Mouse (Mus musculus) intestine, embryonic 14.5 days (tissue): ENCODE data around the gene Dnah2. TPM values are rescaled to one million over a fixed set of nuclear protein-coding genes. Genes with fewer than 3 reads are reported as not detected.
A peak's percentile ranks its signal among the peaks of the same experiment; 100 is the strongest.

Experiments
- ATAC-seq: fragments of 200-750 bp; cut with Nextera tagmentation; replicated peaks from 2 replicates; pipeline ENCODE4 v1.8.0; 2017; ENCODE audit warnings: low read depth, moderate number of reproducible peaks, moderate TSS enrichment, moderate library complexity; ENCODE audit not compliant: low FRiP score, low TSS enrichment
- DNase-seq: peaks from one replicate; pipeline ENCODE4 v3.0.0-alpha.2; 2018; ENCODE audit warnings: low spot score
- H3K27ac ChIP-seq: fragments of 300-500 bp; sonication (generic); 2 replicates; pipeline ENCODE4 v1.5.1; 2014; ENCODE audit warnings: low read depth, mild to moderate bottlenecking, control low read depth
- H3K27me3 ChIP-seq: fragments of 300-500 bp; sonication (generic); replicated peaks from 2 replicates; pipeline ENCODE4 v1.6.1; 2014; ENCODE audit warnings: low read length, control low read depth; ENCODE audit not compliant: control insufficient read depth, insufficient read depth
- H3K36me3 ChIP-seq: fragments of 300-500 bp; sonication (generic); 2 replicates; pipeline ENCODE4 v1.6.1; 2014; ENCODE audit warnings: low read length, control low read depth; ENCODE audit not compliant: control insufficient read depth, insufficient read depth
- H3K4me1 ChIP-seq: fragments of 300-500 bp; sonication (generic); replicated peaks from 2 replicates; pipeline ENCODE4 v1.6.1; 2014; ENCODE audit warnings: low read length, control low read depth, mixed read lengths; ENCODE audit not compliant: control insufficient read depth, insufficient read depth
- H3K4me2 ChIP-seq: fragments of 300-500 bp; sonication (generic); 2 replicates; pipeline ENCODE4 v1.6.1; 2014; ENCODE audit warnings: low read length
- H3K4me3 ChIP-seq: fragments of 300-500 bp; sonication (generic); 2 replicates; pipeline ENCODE4 v1.5.1; 2014; ENCODE audit warnings: low read depth, low read length, control low read depth, mixed read lengths
- H3K9ac ChIP-seq: fragments of 300-500 bp; sonication (generic); 2 replicates; pipeline ENCODE4 v1.6.1; 2014; ENCODE audit warnings: mild to moderate bottlenecking, low read length
- H3K9me3 ChIP-seq: fragments of 300-500 bp; sonication (generic); 2 replicates; pipeline ENCODE4 v1.6.1; 2016; ENCODE audit warnings: low read length, control low read depth; ENCODE audit not compliant: control insufficient read depth
- WGBS: fragments of 180-500 bp; shearing (Covaris S2); extraction: QIAGEN DNeasy Blood & Tissue Kit; methylation state at CpG from one replicate; pipeline ENCODE4 v1.1.7; 2014; 5-methylcytosine and 5-hydroxymethylcytosine counted together
- polyA plus RNA-seq: library from polyadenylated mRNA; unstranded; fragments of >200 nt; fragmentation: Nextera tagmentation; extraction: Ambion mirVana; gene quantifications from 2 replicates; pipeline ENCODE4 v1.2.1, GENCODE M21; 2014

Gene Dnah2
- polyA plus RNA-seq, 1 experiment from 2014 or later: 1.9 TPM

DNA sequence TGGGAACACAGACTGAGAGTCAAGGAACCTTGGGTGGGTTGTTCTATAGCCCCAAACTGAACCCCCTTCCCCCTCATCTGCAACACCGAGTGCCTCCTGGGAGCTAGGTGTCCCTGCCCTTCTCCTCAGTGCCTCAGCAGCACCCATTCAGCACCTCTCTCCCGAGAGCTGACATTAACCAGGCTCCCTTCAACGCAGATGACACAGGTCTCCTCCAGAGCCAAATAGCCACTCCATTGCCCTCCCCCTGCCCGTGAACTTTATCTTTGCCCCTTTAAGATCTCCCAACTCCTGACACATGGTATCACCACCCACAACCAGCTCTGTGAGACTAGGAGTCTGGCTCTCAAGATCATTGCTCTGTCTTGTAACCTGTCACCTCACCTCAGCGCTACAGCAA lies 10.3 kb upstream of the Dnah2 start:
- Histone ChIP-seq H3K9me3 (no peaks in the 10 kb centered on the region), H3K4me1 (peaks cover 19% of the 10 kb centered on the region), H3K9ac (peak overlapping the region; percentile 70), H3K4me3 (peak overlapping the region; percentile 64), H3K27me3 (no peaks in the 10 kb centered on the region; the same call in 1 of the 2 replicates), H3K27ac (no peak overlapping the region), H3K4me2 (peak overlapping the region; percentile 98), H3K36me3 (peaks cover 22% of the 10 kb centered on the region)
- WGBS: 10% methylated on average over 5 of the region's 5 CpGs
- DNase-seq: no peak
- ATAC-seq: no peak

DNA sequence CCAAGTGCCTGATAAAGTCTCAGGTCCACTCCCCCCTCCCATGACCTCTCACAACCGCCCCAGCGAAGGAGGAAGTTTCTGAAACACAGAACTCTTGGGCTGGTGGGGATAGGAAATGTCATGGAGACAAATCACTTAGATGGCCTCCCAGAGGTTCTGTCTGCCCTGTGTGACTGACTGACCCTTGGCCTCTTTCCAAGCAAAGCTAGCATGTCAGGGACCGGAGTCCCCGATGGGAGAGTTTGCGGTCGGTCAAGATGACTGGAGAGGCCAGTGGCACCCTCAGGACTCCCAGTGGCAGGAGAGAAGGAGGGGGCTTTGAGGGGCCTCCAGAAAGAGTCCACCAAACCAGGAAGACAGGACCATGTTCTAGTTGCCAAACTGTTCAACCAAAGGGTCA lies 9.8 kb upstream of the Dnah2 start:
- Histone ChIP-seq H3K9me3 (no peaks in the 10 kb centered on the region), H3K4me3 (peak overlapping the region; percentile 64; the same call in 1 of the 2 replicates), H3K27me3 (no peaks in the 10 kb centered on the region; the same call in 1 of the 2 replicates), H3K36me3 (peaks cover 22% of the 10 kb centered on the region), H3K4me2 (peak overlapping the region; percentile 98), H3K9ac (no peak overlapping the region), H3K4me1 (peaks cover 19% of the 10 kb centered on the region), H3K27ac (no peak overlapping the region)
- ATAC-seq: no peak
- 21% methylated on average over 6 of the region's 6 CpGs for WGBS
- no peak for DNase-seq

DNA sequence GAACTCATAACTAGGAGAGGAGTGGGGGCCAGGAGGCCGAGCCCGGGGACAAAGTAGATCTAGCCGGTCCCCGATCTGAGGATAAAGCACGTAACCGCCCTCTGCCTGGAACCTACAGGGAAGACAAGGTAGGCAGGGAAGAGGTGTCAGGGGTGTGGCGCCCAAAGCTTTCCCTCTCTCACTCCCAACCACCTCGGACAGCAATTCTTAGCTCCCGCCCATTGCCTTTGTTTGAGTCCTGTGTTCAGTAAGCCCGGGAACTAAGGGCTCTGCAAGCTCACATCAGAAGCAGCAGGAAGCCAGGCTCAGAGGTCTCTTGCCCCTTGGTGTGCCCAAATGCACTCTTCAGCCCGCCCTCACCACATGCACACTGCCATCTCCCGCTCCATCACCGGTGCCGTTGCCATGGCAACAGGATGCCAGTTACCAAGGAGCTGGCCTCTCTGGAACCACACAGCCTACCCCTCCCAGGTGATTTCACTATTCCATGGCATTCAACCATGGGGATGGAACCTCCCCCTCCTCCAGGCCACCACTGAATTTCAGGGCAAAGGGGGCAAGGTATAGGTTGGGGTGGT lies 8.6 kb upstream of the Dnah2 start:
- ATAC-seq: no peak
- 41% methylated on average over 13 of the region's 14 CpGs for WGBS
- H3K4me2 ChIP-seq: no peak overlapping the region
- no peak overlapping the region for H3K27ac ChIP-seq
- H3K4me3 ChIP-seq: no peak overlapping the region
- peaks cover 12% of the 10 kb centered on the region for H3K36me3 ChIP-seq
- no peaks in the 10 kb centered on the region for H3K9me3 ChIP-seq
- DNase-seq: no peak
- no peaks in the 10 kb centered on the region; the same call in 1 of the 2 replicates for H3K27me3 ChIP-seq
- H3K4me1 ChIP-seq: peaks cover 19% of the 10 kb centered on the region
- no peak overlapping the region for H3K9ac ChIP-seq

DNA sequence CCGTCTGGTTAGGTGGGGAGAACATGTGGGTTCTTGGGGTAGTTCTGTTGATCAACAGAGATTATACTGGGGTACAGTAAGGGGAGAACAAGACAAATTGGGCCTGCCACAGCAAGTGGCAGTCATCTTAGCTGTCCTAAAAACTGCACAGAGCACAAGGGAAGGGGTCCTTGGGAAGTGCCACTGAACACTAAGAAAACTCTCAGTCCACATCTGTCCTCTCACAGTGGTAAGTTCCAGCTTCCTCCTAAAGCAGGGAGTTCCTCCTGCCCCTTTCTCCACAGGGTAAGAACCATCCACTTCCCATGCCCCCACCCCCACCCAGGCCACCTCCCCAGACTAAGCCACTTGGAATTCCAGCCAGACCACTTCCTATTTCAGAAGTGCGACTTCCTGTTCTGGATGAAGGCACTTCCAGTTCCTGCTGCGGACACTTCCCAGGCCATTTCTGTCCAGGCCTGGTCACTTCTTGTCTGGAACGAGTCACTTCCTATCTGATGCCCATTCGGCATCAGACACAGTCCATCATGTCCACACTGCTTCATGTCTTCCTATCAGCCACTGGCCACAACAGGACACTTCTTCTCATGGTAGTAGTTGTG lies 5.7 kb upstream of the Dnah2 start:
- no peak for ATAC-seq
- Histone ChIP-seq H3K27ac (no peak overlapping the region), H3K9me3 (no peaks in the 10 kb centered on the region), H3K4me1 (peaks cover 12% of the 10 kb centered on the region), H3K4me3 (no peak overlapping the region), H3K36me3 (no peaks in the 10 kb centered on the region), H3K4me2 (no peak overlapping the region), H3K27me3 (no peaks in the 10 kb centered on the region; the same call in 1 of the 2 replicates), H3K9ac (no peak overlapping the region)
- DNase-seq: no peak
- WGBS: 75% methylated on average over 5 of the region's 5 CpGs

DNA sequence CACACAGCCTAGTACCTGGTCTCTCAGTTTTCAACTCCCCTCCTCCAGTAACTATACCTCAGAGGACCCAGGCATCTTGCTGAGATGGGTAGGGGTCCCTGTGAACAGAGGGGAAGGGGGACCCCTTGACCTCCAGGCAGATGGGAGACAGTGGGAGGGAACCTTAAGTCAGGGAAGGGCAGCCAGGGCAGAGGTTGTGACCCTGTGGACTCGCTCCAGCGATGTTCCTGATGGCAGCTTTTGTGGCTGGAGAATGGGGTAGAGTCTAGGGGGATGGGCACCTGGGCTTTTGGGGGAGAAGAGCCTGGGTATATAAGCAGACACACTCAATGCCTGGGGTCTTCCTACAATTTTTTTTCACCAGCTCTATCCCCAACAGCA lies 4.4 kb upstream of the Dnah2 start:
- H3K4me1 ChIP-seq: no peaks in the 10 kb centered on the region
- no peak overlapping the region for H3K27ac ChIP-seq
- no peak overlapping the region for H3K4me2 ChIP-seq
- H3K4me3 ChIP-seq: no peak overlapping the region
- WGBS: 17% methylated on average over 2 of the region's 2 CpGs
- H3K27me3 ChIP-seq: no peaks in the 10 kb centered on the region; the same call in 1 of the 2 replicates
- no peaks in the 10 kb centered on the region for H3K9me3 ChIP-seq
- DNase-seq (no peak), ATAC-seq (no peak)
- no peaks in the 10 kb centered on the region for H3K36me3 ChIP-seq
- H3K9ac ChIP-seq: no peak overlapping the region

DNA sequence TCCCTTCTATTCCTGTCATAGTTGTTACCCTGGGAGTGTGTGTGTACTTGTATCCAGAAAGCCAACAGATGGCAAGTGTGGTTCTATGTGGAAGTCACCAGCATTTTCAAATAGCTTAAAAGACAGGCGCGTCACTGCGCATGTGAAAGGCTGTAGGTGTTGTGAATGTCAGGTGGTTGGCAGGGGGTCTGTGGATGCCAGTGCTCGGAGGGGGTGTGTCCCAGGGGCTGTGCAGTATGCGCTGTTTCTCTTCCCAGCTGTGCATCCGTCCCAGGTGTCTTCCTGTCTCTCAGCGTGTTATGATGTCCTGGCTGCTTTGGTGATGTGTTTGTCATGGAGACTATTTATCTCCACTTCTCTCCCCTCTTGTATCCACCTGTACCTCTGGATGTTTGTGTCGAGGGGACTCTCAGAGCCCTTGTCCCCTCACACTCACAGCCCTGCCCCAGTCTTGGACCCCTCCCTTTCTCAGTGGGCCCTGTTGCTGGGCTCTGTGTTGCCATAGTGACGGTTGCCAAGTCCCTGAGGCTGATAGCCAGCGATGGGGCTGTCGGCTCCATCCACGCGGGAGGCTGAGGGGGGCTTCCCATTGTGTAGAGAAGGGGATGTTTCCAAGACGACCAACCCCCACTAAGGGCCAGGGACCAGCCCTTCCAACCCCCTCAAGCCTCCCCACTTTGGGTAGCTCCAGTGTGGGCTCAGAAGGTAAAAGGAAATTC lies 3.9 kb upstream of the Dnah2 start:
- H3K9me3 ChIP-seq: no peaks in the 10 kb centered on the region
- ATAC-seq: no peak
- H3K36me3 ChIP-seq: no peaks in the 10 kb centered on the region
- no peaks in the 10 kb centered on the region; the same call in 1 of the 2 replicates for H3K27me3 ChIP-seq
- H3K4me1 ChIP-seq: peaks cover 2% of the 10 kb centered on the region; the same call in 1 of the 2 replicates
- H3K4me2 ChIP-seq: no peak overlapping the region
- 28% methylated on average over 14 of the region's 14 CpGs for WGBS
- no peak overlapping the region for H3K9ac ChIP-seq
- no peak overlapping the region for H3K4me3 ChIP-seq
- peak; percentile 50 for DNase-seq
- H3K27ac ChIP-seq: no peak overlapping the region

DNA sequence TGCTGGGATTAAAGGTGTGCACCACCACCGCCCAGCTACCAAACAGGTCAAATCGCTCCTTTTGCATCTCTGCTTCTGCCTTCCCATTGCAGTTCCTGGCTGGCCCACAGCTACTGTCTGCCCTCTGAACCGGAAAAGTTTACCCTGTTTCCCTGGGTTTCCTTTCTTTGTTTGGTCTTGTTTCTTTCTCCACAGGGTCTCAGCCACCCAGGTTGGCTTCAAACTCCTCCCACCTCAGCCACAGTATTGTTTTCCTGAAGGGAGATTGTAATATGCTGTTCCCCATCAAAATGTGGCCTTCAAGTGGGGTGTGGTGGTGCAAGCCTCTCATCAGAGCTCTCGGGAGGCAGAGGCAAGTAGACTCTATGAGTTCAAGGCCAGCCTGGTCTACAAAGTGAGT lies 2.4 kb upstream of the Dnah2 start:
- Histone ChIP-seq H3K36me3 (no peaks in the 10 kb centered on the region), H3K9ac (no peak overlapping the region), H3K4me3 (no peak overlapping the region), H3K27ac (no peak overlapping the region), H3K27me3 (no peaks in the 10 kb centered on the region), H3K9me3 (no peaks in the 10 kb centered on the region), H3K4me1 (peaks cover 9% of the 10 kb centered on the region; the same call in 1 of the 2 replicates), H3K4me2 (no peak overlapping the region)
- ATAC-seq (no peak), DNase-seq (no peak)
- 76% methylated on average over 4 of the region's 4 CpGs for WGBS

DNA sequence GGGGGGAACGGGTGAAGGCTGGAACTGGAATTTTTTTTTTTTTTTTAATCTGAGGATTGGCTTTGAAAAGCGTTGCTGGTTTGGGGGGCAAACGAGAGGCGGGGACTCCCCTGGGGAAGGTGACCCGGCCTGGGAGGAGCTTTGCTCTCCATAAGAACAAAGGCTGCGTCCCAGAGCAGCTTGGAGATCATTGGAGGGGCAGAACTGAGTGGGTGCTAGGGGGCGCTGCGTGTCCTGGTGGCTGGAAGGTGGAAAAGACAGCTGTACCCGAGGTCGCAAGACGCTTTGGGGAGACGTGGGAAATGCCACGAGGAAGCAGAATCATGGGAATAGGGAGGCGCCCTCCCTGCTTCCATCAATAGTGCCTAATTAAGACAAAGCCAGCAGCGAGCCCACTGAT lies 1.8 kb downstream of the Dnah2 start:
- peak overlapping the region; percentile 91 for H3K27ac ChIP-seq
- peak overlapping the region; percentile 53 for H3K4me3 ChIP-seq
- peaks cover 15% of the 10 kb centered on the region; the same call in 1 of the 2 replicates for H3K4me1 ChIP-seq
- no peaks in the 10 kb centered on the region for H3K9me3 ChIP-seq
- DNase-seq (no peak), ATAC-seq (peak; percentile 28; the same call in 1 of the 2 replicates)
- 4% methylated on average over 15 of the region's 15 CpGs for WGBS
- peak overlapping the region; percentile 96 for H3K4me2 ChIP-seq
- H3K36me3 ChIP-seq: no peaks in the 10 kb centered on the region
- peak overlapping the region; percentile 66 for H3K9ac ChIP-seq
- H3K27me3 ChIP-seq: no peaks in the 10 kb centered on the region
